Mouse (Mus musculus): Measurements from ENCODE around the gene Hyal5. TPM values are rescaled to one million over a fixed set of nuclear protein-coding genes. Genes with fewer than 3 reads are reported as not detected.

The Hyal5 gene
- polyA plus RNA-seq (2012; rRNA removed): not detected in 2 replicates

DNA sequence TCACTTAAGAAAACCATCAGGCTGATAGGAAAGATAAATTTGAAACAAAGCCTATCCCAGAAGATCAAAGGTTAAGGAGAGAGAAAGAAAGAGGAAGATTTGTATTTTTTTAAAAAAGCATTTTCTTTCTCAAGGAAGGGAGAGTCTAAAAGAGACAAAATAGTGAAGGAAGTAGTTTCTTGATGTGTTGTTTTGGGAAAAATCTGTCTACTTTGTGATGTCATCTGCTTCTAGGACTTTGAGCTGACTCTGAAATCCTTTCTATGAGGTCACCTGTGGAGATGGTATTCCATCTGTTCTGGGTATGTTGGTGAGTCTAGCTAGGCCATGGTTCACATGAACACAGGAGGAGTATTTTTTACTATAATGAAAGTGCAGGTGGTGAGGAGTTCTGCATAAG, at the start of gene Hyal5:
Hyal5 (plus strand) TSS at position 301 of the 400 bp plus-strand sequence.
- no peak for DNase-seq (ENCODE audit: low read depth, low spot score)

DNA sequence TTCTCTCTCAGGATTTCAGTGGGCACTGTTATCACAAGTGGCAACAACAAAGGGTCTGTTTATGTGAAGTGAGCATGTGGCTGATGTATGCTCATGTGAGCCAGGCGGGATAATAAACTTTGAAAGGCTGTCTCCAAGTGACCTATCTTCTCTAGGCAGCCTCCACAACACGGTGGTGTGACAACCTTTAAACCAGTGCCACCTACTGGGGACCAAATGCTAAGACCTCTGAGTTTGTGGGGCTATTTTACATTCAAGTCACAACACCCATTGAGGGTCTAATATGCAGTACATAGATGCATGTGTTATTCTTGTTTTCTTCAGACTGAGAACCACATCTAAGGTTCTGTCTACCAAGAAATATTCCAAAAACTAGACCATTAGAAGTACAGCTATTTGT, 35.7 kb upstream of the Hyal5 start:
- no peak for DNase-seq (ENCODE audit: low read depth, low spot score)
- 35% methylated on average over 2 of the region's 2 CpGs for WGBS

DNA sequence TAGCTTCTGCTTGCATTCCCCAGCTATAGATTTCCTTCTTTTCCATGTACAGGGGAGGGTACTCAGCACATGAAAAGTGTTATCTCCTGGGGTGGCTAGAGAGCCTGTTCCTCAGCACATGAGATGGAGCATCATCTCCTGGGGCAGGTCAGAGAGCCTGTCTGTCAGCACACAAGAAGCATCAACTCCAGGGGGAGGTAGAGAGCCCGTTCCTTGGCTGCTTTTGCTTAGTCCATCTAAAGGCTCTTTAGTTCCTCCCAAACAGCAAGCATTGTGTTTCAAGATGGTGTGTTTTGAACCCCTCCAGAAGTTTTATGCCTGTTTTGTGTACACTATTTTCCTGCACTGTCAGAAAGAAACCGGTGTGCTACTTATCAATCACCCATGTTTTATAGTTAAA, 2.5 kb downstream of the Hyal5 start:
- 41% methylated on average over 2 of the region's 2 CpGs for WGBS
- no peak for DNase-seq (ENCODE audit: low read depth, low spot score)

DNA sequence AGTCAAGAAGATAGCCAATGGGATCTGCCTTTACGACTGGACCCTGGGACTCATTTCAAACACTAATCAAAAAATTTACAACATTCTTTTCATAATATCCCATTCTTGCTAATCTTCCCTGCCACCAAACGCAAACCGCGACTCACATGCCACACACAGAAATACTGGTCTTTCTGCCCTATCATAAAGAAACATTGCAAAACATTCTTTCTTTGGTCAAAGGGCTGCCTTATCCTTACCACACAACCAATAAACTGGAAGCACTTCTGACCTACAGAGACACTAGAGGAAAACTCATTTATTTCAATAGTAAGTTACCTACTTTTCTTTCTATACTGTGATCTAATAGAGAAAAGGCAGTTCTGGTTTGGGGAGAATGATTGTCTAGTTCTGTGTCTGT, 5.9 kb downstream of the Hyal5 start:
- 57% methylated on average over 4 of the region's 4 CpGs for WGBS
- DNase-seq (ENCODE audit: low read depth, low spot score): no peak

DNA sequence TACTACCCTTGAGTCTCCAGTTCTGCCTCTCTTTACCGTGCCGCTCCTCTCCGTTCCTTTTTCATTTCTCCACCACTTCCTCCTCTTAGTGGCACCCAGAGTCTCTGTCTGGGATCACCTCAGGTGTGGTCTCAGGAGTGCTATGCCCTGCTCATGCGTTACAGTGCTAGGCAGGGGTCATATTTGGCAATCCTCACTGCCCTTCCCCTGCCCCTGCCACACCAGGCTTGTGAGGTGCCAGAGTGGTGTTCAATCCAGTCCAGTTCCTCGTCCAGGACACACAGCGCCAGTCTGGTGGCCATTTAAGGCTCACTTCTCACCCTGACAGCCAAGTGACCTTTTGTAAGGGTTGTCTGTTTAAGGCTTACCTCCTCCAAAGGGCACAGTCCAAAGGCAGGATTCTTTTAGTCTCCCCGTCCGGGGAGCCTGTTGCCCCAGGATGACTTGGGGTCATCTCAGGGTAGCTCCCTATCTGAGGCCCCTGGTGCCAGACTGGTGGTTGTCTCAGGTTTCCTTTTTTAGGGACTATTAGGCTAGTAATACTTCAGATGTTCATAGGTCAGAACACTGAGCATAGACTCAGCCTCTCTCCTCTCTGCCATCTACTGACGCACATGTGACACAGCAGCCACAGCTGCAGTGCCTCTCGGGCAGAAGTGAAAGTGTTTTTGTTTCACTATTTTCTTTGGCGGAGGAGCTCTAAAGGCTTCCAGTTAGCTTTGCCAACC, 36.5 kb downstream of the Hyal5 start:
- WGBS: 50% methylated on average over 11 of the region's 11 CpGs
- no peak for DNase-seq (ENCODE audit: low read depth, low spot score)

DNA sequence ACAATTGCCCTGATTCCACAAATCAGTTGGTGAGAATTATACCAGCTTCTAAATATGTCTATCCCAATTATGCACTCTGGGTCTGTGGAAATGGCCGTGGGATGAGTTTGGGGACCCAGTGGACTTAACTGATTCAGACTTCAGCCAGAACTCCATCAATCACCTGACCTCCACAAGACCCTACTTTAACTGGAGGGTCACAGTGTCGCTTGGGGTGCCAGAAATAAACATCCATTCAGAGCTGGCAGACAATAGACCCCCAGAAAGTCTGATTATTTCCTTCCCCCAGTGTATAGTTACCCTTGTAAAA, 37.0 kb downstream of the Hyal5 start:
- DNase-seq (ENCODE audit: low read depth, low spot score): no peak
- WGBS: 14% methylated on average over 2 of the region's 2 CpGs

DNA sequence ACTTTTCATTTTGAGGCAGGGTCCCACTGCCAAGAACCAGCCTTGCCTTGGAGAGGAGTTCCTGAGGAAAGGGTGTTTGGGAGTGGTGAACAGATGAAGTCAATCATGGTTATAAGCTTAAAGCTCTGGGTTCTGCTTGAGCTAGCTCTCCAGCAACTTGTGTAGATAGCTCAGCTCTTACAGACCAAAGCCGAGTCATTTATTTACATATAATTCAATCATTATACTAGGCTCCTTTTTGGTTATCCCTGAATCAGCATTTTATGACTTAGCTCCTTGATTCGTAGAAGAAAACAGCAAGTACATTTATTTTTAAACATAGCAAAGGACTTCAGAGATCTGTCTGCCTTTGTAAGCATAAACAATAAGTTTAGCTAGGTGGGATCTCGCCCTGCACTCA, 47.3 kb downstream of the Hyal5 start:
- WGBS: 40% methylated on average over 3 of the region's 3 CpGs
- no peak for DNase-seq (ENCODE audit: low read depth, low spot score)

DNA sequence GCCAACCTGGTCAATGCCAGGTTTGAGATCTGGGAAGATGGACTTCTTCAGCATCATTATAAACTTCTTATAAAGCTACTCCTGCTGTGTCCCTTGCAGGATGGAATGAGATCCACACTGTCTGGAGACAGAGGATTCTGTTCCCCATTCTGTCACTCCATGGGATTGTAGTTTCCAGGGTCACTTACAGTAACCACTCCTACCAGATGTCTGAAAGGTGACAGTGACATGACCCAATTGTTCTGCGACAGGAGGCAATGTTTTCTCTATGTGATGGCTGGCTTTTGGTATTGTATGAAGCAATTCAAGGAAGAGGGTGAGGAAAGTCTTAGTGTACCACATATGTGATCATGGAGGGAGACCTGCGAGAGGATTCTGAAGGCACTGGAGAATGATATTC, 50.0 kb downstream of the Hyal5 start:
- DNase-seq (ENCODE audit: low read depth, low spot score): no peak
- WGBS: 87% methylated on average over 2 of the region's 2 CpGs

DNA sequence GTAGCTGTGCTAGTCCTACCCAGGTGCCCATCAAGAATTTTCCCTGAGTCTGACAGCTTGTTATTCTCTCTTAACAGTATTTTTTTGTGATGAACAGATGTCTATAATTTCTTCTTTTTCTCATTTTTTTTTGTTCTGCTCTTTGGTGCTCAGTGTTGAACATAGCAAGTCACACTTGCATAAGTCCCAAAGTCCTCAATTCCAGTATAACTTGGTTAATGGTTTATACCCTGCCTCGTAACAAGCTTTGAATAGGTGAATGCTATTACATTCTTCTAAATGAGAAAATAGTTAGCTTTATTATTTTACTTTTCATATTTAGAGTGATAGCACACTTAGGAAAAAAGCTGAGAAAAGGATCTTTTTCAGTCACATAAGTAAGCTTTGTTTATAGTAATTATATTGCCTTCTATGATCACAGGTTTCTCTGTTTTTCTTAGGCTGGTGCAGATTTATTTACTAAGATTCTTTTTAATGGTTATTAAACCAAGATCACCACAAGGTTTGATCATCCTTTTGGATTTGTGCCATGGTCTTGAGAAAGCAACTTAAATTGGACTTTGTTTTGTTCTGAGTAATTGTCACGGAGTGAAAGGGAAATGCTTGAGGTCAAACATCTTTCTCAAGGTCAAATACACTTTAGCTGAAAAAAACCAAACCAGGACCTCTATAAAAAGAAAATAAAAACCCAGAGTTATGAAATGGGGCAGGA, 52.4 kb downstream of the Hyal5 start:
- no peak for DNase-seq (ENCODE audit: low read depth, low spot score)
- WGBS: 36% methylated on average over 2 of the region's 2 CpGs

DNA sequence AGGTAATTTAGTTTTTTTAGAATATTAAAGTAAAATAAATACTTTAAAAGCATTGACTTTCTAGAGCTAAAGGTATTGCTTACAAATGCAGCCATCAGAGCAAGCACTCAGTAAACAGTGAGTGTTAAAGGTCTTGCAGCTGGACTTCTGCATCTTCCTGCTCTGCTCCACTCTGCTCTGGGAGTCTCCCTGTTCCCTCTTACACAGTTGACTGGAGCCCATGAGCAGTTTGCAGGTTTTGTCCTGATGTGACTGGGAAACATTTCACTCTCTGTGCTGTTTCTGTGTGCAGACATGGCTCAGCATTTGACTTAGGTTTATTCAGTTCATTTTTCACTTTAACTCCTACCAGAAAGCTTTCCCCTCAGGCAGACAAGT, 52.9 kb downstream of the Hyal5 start:
- no peak for DNase-seq (ENCODE audit: low read depth, low spot score)

DNA sequence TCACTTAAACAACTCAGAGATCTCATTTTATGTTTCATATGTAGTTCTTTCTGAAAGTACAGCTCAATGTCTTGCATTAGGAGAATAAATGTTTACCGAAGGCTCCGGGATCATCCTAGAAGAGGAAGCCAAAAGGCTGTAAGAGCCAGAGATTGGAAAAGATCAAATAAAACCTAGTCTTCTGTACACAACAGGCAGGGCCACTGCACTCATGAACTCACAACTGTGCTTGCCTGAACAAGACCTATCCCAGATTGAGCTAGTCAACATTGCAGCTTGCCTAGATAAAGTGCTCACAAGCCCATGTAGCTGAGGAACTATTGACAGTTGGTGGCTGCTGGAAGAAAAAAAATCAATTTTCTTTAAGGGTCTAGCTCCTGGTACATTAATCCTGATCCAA, 55.8 kb downstream of the Hyal5 start:
- no peak for DNase-seq (ENCODE audit: low read depth, low spot score)
- WGBS: 52% methylated on average over 2 of the region's 2 CpGs

DNA sequence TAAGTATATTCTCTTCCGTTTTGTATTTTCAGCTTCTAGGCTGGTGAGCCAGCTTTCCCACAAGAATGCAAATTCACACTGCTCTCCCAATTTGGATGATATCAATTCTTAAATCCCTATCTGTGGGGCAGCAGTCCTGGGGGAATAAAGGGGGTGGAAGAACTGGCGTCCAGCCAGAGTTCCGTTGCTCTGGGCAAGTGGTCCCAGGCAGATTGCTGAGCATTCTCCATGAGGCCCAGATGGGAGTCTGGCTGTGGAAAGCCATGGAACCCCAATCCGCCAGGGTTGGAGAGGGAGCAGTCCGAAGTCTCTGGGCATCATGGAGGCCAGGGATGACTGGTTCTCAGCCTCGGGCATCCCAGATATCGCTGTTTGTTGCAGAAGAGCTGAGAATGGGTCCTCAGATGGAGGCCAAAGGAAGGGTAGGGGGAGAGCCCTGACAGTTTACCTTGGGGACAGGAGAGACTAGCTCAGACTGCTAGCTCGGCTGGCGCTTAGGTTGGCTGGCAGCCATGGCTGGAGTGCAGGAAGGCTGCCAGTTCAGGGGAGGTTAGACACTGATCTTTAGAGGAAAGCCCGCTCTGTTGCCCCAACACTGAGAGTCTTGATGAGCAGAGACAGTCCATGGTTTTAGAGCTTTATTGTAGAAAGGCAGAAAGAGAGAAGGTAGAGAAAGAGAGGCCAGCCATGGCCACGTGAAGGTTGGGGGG, 67.4 kb downstream of the Hyal5 start:
- no peak for DNase-seq (ENCODE audit: low read depth, low spot score)
- WGBS: 91% methylated on average over 11 of the region's 11 CpGs

Other genes with a start within 250 kb of the Hyal5 start
- 16.9 and 45.3 TPM in 2 replicates for gene Wasl, start 193.0 kb upstream of the Hyal5 start, polyA plus RNA-seq (2012; rRNA removed)
- gene Hyal6, start 124.8 kb upstream of the Hyal5 start, polyA plus RNA-seq (2012; rRNA removed): not detected in 2 replicates
- not detected in 2 replicates for gene Hyal4, start 109.7 kb upstream of the Hyal5 start, polyA plus RNA-seq (2012; rRNA removed)
- not detected in 2 replicates for gene Spam1, start 66.8 kb upstream of the Hyal5 start, polyA plus RNA-seq (2012; rRNA removed)
- 0.24 and 0.36 TPM in 2 replicates for gene Tmem229a, start 98.3 kb downstream of the Hyal5 start, polyA plus RNA-seq (2012; rRNA removed)

Measured in large intestine, adult 2 months (tissue).